Mouse (Mus musculus) forebrain, embryonic 14.5 days (tissue): ENCODE data around the gene Ccdc116. TPM values are rescaled to one million over a fixed set of nuclear protein-coding genes. Genes with fewer than 3 reads are reported as not detected.
A peak's percentile ranks its signal among the peaks of the same experiment; 100 is the strongest.

Experiments used
- ATAC-seq: fragments of 200-750 bp; cut with Nextera tagmentation; 2 replicates; pipeline ENCODE4 v1.8.0; 2017; ENCODE audit warnings: mild to moderate bottlenecking, moderate library complexity
- DNase-seq: peaks from one replicate; pipeline ENCODE4 v3.0.0-alpha.2; 2015; ENCODE audit warnings: low spot score
- H3K27ac ChIP-seq: fragments of 300-500 bp; sonication (generic); 2 replicates; pipeline ENCODE4 v1.5.1; 2014; ENCODE audit warnings: low read depth, mild to moderate bottlenecking, control low read depth, low read length, moderate library complexity
- H3K27me3 ChIP-seq: fragments of 300-500 bp; sonication (generic); replicated peaks from 2 replicates; pipeline ENCODE4 v1.6.1; 2014; ENCODE audit warnings: low read length, control low read depth, mixed read lengths; ENCODE audit not compliant: control insufficient read depth, insufficient read depth
- H3K36me3 ChIP-seq: fragments of 300-500 bp; sonication (generic); 2 replicates; pipeline ENCODE4 v1.6.1; 2014; ENCODE audit warnings: low read length, control low read depth; ENCODE audit not compliant: control insufficient read depth, insufficient read depth
- H3K4me1 ChIP-seq: fragments of 300-500 bp; sonication (generic); 2 replicates; pipeline ENCODE4 v1.6.1; 2014; ENCODE audit warnings: antibody characterized with exemption, low read length, control low read depth; ENCODE audit not compliant: control insufficient read depth, insufficient read depth
- H3K4me2 ChIP-seq: fragments of 300-500 bp; sonication (generic); 2 replicates; pipeline ENCODE4 v1.6.1; 2014; ENCODE audit warnings: mild to moderate bottlenecking, control low read depth, low read length
- H3K4me3 ChIP-seq: fragments of 300-500 bp; sonication (generic); 2 replicates; pipeline ENCODE4 v1.5.1; 2014; ENCODE audit warnings: low read depth, low read length, control low read depth
- H3K9ac ChIP-seq: fragments of 300-500 bp; sonication (generic); 2 replicates; pipeline ENCODE4 v1.6.1; 2014; ENCODE audit warnings: mild to moderate bottlenecking, low read length, control low read depth, moderate library complexity
- H3K9me3 ChIP-seq: fragments of 300-500 bp; sonication (generic); replicated peaks from 2 replicates; pipeline ENCODE4 v1.6.1; 2016; ENCODE audit warnings: low read length, control low read depth, mixed read lengths; ENCODE audit not compliant: control insufficient read depth
- WGBS: fragments of 180-500 bp; shearing (Covaris S2); extraction: QIAGEN DNeasy Blood & Tissue Kit; methylation state at CpG from one replicate; pipeline ENCODE4 v1.1.7; 2014; 5-methylcytosine and 5-hydroxymethylcytosine counted together
- polyA plus RNA-seq: library from polyadenylated mRNA; unstranded; fragments of >200 nt; fragmentation: Nextera tagmentation; extraction: Ambion mirVana; gene quantifications from 2 replicates; pipeline ENCODE4 v1.2.1, GENCODE M21; 2014

The Ccdc116 gene
- polyA plus RNA-seq, 1 experiment from 2014 or later: 0.66 TPM

GRCm38 (mm10) chr16:17137355-17137754 lies 9.7 kb downstream of the Ccdc116 start:
- no peak for ATAC-seq

GRCm38 (mm10) chr16:17132906-17133200 lies 14.2 kb downstream of the Ccdc116 start:
- 0 out of 2 replicates have a peak, but pooled peaks have one; percentile 16 for ATAC-seq
- no peaks in the 10 kb centered on the region for H3K27me3 ChIP-seq
- H3K4me1 ChIP-seq: peaks cover 11% of the 10 kb centered on the region
- H3K4me2 ChIP-seq: peak overlapping the region; percentile 96
- WGBS: 27% methylated on average over 7 of the region's 7 CpGs
- peak overlapping the region; percentile 44 for H3K9ac ChIP-seq
- DNase-seq: peak; percentile 11
- H3K27ac ChIP-seq: no peak overlapping the region
- peak overlapping the region; percentile 61 for H3K4me3 ChIP-seq
- 0 out of 2 replicates have a peak, but pooled peaks cover 2% of the 10 kb centered on the region for H3K36me3 ChIP-seq
- H3K9me3 ChIP-seq: no peaks in the 10 kb centered on the region

More at GRCm38 (mm10) chr16:17137355-17137754, 9.7 kb downstream of the Ccdc116 start:
- WGBS: 89% methylated on average over 15 of the region's 15 CpGs
- no peak for DNase-seq
- Histone ChIP-seq H3K4me2 (no peak overlapping the region), H3K4me3 (no peak overlapping the region), H3K9ac (no peak overlapping the region), H3K36me3 (no peaks in the 10 kb centered on the region), H3K27me3 (no peaks in the 10 kb centered on the region), H3K9me3 (no peaks in the 10 kb centered on the region), H3K27ac (no peak overlapping the region), H3K4me1 (0 out of 2 replicates have a peak, but pooled peaks cover 5% of the 10 kb centered on the region)

GRCm38 (mm10) chr16:17132089-17132905 lies 14.7 kb downstream of the Ccdc116 start, which contains the start of gene Sdf2l1:
Gene Sdf2l1 (minus strand): TSS chr16:17132383.
- DNase-seq: peak; percentile 98
- Histone ChIP-seq H3K27ac (peak within 1 kb of the TSS; percentile 45; the same call in 1 of the 2 replicates), H3K4me3 (peak within 1 kb of the TSS; percentile 61), H3K27me3 (no peaks in the 10 kb centered on the region), H3K36me3 (0 out of 2 replicates have a peak, but pooled peaks cover 2% of the 10 kb centered on the region), H3K4me2 (peak within 1 kb of the TSS; percentile 96), H3K9ac (peak within 1 kb of the TSS; percentile 64), H3K4me1 (peaks cover 11% of the 10 kb centered on the region), H3K9me3 (no peaks in the 10 kb centered on the region)
- peak; percentile 99 for ATAC-seq
- under 1% methylated on average over 47 of the region's 47 CpGs for WGBS

GRCm38 (mm10) chr16:17131191-17132088 lies 15.6 kb downstream of the Ccdc116 start:
- Histone ChIP-seq H3K27me3 (no peaks in the 10 kb centered on the region), H3K4me2 (peak overlapping the region; percentile 96), H3K27ac (peak overlapping the region; percentile 45; the same call in 1 of the 2 replicates), H3K4me1 (peaks cover 11% of the 10 kb centered on the region), H3K36me3 (0 out of 2 replicates have a peak, but pooled peaks cover 2% of the 10 kb centered on the region), H3K9me3 (no peaks in the 10 kb centered on the region), H3K9ac (peak overlapping the region; percentile 64), H3K4me3 (peak overlapping the region; percentile 61)
- ATAC-seq (peak; percentile 3), DNase-seq (peak; percentile 12)
- 4% methylated on average over 43 of the region's 43 CpGs for WGBS

- H3K9me3 ChIP-seq: no peaks in the 10 kb centered on the region
- H3K4me3 ChIP-seq: no peak overlapping the region
- WGBS: 89% methylated on average over 1 of the region's 1 CpGs
- H3K27ac ChIP-seq: no peak overlapping the region
- no peak overlapping the region for H3K9ac ChIP-seq
- no peak overlapping the region for H3K4me2 ChIP-seq
- no peaks in the 10 kb centered on the region for H3K27me3 ChIP-seq
- ATAC-seq (no peak), DNase-seq (peak; percentile 36)
- H3K36me3 ChIP-seq: 0 out of 2 replicates have a peak, but pooled peaks cover 2% of the 10 kb centered on the region
- H3K4me1 ChIP-seq: peaks cover 25% of the 10 kb centered on the region
Measured at GRCm38 (mm10) chr16:17127292-17127691, 19.7 kb downstream of the Ccdc116 start.

- DNase-seq (peak; percentile 96), ATAC-seq (peak; percentile 95)
- Histone ChIP-seq H3K36me3 (peaks cover 10% of the 10 kb centered on the region; the same call in 1 of the 2 replicates), H3K4me1 (peaks cover 22% of the 10 kb centered on the region), H3K4me2 (peak within 1 kb of the TSS; percentile 60), H3K27me3 (no peaks in the 10 kb centered on the region), H3K9ac (peak within 1 kb of the TSS; percentile 63), H3K27ac (peak within 1 kb of the TSS; percentile 48; the same call in 1 of the 2 replicates), H3K4me3 (peak within 1 kb of the TSS; percentile 43), H3K9me3 (no peaks in the 10 kb centered on the region)
- WGBS: under 1% methylated on average over 25 of the region's 25 CpGs
Measured at GRCm38 (mm10) chr16:17124871-17125520, 22.0 kb downstream of the Ccdc116 start, which contains the start of gene 2610318N02Rik. Gene 2610318N02Rik (minus strand): TSS chr16:17125167.

GRCm38 (mm10) chr16:17124119-17124870 lies 22.7 kb downstream of the Ccdc116 start:
- Histone ChIP-seq H3K36me3 (peaks cover 16% of the 10 kb centered on the region; the same call in 1 of the 2 replicates), H3K27ac (peak overlapping the region; percentile 48; the same call in 1 of the 2 replicates), H3K9me3 (no peaks in the 10 kb centered on the region)

More at GRCm38 (mm10) chr16:17124119-17124870, 22.7 kb downstream of the Ccdc116 start:
- peak; percentile 54 for DNase-seq
- H3K4me2 ChIP-seq: peak overlapping the region; percentile 60
- peak overlapping the region; percentile 63 for H3K9ac ChIP-seq
- H3K27me3 ChIP-seq: no peaks in the 10 kb centered on the region
- H3K4me1 ChIP-seq: peaks cover 22% of the 10 kb centered on the region
- under 1% methylated on average over 22 of the region's 22 CpGs for WGBS
- peak overlapping the region; percentile 43 for H3K4me3 ChIP-seq
- peak; percentile 49 for ATAC-seq
